Mouse (Mus musculus) stomach, embryonic 15.5 days (tissue): ENCODE results near the gene Letmd1. TPM values are rescaled to one million over a fixed set of nuclear protein-coding genes. Genes with fewer than 3 reads are reported as not detected.
"Not testable (repeated sequence)": the region's sequence is repeated elsewhere in the genome, so short reads cannot be mapped to it uniquely, and the experiment has no call there.

Experiments
- ATAC-seq: fragments of 200-750 bp; cut with Nextera tagmentation; 2 replicates; pipeline ENCODE4 v1.8.0; 2017; ENCODE audit warnings: low read depth, moderate number of reproducible peaks, moderate TSS enrichment; ENCODE audit not compliant: insufficient read depth, low FRiP score
- H3K27ac ChIP-seq: fragments of 300-500 bp; sonication (generic); 2 replicates; pipeline ENCODE4 v1.5.1; 2015; ENCODE audit warnings: mild to moderate bottlenecking, inconsistent platforms
- H3K27me3 ChIP-seq: fragments of 300-500 bp; sonication (generic); replicated peaks from 2 replicates; pipeline ENCODE4 v1.6.1; 2015; ENCODE audit warnings: inconsistent platforms
- H3K36me3 ChIP-seq: fragments of 300-500 bp; sonication (generic); 2 replicates; pipeline ENCODE4 v1.6.1; 2015; ENCODE audit warnings: inconsistent platforms
- H3K4me1 ChIP-seq: fragments of 300-500 bp; sonication (generic); 2 replicates; pipeline ENCODE4 v1.6.1; 2015; ENCODE audit warnings: inconsistent platforms
- H3K4me2 ChIP-seq: fragments of 300-500 bp; sonication (generic); 2 replicates; pipeline ENCODE4 v1.6.1; 2015; ENCODE audit warnings: mild to moderate bottlenecking, inconsistent platforms
- H3K4me3 ChIP-seq: fragments of 300-500 bp; sonication (generic); replicated peaks from 2 replicates; pipeline ENCODE4 v1.5.1; 2015; ENCODE audit warnings: inconsistent platforms
- H3K9ac ChIP-seq: fragments of 300-500 bp; sonication (generic); 2 replicates; pipeline ENCODE4 v1.6.1; 2015; ENCODE audit warnings: inconsistent platforms
- H3K9me3 ChIP-seq: fragments of 300-500 bp; sonication (generic); 2 replicates; pipeline ENCODE4 v1.6.1; 2016; ENCODE audit warnings: inconsistent platforms
- WGBS: fragments of 180-500 bp; shearing (Covaris S2); methylation state at CpG from one replicate; pipeline ENCODE4 v1.1.7; 2015; 5-methylcytosine and 5-hydroxymethylcytosine counted together
- polyA plus RNA-seq: library from polyadenylated mRNA; unstranded; fragments of >200 nt; fragmentation: Nextera tagmentation; extraction: Ambion mirVana; gene quantifications from 2 replicates; pipeline ENCODE4 v1.2.1, GENCODE M21; 2015

The Letmd1 gene
- 25.5 and 30.3 TPM in 2 replicates for polyA plus RNA-seq

DNA sequence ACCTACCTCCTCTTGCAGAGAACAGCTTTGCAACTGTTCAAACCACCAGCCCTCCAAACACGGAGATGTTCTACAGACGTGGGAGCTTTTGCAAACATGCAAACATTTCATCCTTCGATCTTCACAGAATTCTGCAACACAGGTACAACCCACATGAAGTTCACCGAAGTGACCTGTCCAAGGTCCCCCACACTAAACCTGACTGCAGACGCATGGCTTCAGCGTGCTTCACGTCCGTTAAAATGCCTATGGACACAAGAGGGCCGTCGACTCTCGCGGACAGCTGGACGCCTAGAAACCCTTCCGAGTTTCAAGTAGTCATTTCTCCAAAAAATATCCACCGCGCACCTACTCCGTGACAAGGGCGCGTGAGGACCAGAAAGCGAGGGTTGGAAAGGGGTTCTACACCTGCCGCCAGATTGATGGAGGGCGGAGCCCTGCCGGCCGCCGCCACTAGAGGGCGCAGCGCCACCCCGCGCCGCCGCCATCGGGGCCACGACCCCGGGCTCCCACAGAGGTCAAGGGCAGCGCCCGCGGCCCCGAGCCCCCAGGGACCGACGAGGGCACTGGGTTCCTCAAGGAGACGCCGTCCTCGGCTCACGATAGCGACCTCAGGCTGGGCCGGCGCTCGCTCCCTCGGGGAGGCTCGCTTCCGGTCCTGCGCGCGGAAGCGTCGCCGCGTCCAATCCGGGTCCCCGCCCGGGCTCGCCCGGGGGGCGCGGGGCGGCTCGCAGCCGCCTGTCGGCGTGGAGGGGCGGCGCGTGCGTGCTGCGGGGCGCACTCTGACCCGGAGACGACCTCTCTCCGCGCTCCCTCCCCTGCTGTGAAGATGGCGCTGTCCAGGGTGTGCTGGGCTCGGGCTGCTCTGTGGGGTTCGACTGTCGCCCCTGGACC is at the start of gene Letmd1:
Gene Letmd1, plus strand, starts transcription at position 729 of the 894 bp plus-strand sequence.
- peak within 1 kb of the TSS; percentile 76 for H3K9ac ChIP-seq
- 0 out of 2 replicates have a peak, but pooled peaks cover 8% of the 10 kb centered on the region for H3K4me1 ChIP-seq
- H3K4me2 ChIP-seq = peak within 1 kb of the TSS; percentile 77
- peak; percentile 92 for ATAC-seq
- H3K4me3 ChIP-seq = peak within 1 kb of the TSS; percentile 76
- peak within 1 kb of the TSS; percentile 84 for H3K27ac ChIP-seq
- H3K9me3 ChIP-seq = no peaks in the 10 kb centered on the region
- no peaks in the 10 kb centered on the region for H3K27me3 ChIP-seq
- H3K36me3 ChIP-seq = no peaks in the 10 kb centered on the region
- WGBS = 1% methylated on average over 83 of the region's 84 CpGs

DNA sequence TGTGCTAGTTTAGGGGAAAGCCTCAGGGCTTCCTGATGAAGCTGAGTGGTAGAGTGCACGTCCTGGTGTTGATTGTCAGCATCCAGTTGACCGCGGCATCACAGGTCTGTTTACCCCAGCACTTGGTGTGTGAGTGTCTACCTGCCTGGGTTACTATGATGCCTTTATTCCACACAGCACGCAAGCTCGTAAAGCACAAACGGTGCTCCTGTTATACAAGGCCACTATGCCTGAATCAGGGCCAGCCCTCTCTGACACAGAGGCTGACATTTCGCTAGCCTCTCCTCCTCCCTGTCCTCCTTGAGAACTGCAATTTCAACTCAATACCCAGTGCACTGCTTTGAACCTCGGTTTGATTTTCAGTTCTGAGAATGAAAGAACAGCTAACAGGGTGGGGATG is 49.5 kb upstream of the Letmd1 start:
- H3K36me3 ChIP-seq = no peaks in the 10 kb centered on the region
- no peaks in the 10 kb centered on the region for H3K9me3 ChIP-seq
- H3K27ac ChIP-seq = 0 out of 2 replicates have a peak overlapping the region, but pooled peaks have one; percentile 41
- no peak overlapping the region for H3K4me3 ChIP-seq
- WGBS = 71% methylated on average over 8 of the region's 8 CpGs
- ATAC-seq = no peak
- 0 out of 2 replicates have a peak, but pooled peaks cover under 1% of the 10 kb centered on the region for H3K27me3 ChIP-seq
- no peak overlapping the region for H3K9ac ChIP-seq
- peaks cover 29% of the 10 kb centered on the region for H3K4me1 ChIP-seq
- H3K4me2 ChIP-seq = no peak overlapping the region; the same call in 1 of the 2 replicates

DNA sequence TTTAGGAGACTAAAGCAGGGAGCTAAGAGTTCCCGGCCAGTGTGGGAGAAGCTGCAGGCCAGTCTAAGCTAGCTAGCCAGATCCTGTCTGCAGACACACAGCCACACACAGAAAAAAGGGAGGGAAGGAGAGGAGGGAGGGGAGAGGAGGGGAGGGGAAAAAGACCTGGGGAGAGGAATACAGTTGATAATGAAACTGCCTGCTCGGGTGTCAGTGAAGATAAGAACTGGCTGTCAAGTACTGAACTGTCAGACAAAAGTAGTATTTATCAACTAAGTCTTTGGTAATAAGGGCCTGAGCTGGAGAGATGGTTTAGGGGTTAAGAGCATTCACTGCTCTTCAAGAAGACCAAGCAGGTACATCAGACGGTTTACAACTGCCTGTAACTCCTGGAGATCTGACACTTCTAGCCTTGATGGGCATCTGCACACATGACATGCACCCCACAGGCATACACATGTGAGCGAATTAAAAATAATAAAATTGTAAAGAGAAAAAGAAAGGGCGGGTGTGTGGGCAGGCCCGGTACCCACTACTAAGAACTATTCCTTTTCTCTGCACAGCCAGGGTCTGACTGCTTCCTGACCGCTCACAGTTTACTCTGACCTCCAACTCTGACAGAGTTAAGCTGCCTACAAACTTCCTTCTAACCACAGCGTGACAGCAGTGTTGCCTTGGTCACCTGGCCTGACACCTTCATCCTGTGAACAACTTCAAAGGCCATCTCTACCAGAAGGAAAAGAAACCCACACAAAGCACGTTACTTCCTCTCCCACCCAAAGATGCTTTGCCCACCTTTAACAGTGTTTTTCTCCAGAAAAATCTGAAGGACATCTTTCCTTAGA is 48.7 kb upstream of the Letmd1 start:
- H3K4me1 ChIP-seq = peaks cover 32% of the 10 kb centered on the region
- H3K4me2 ChIP-seq = no peak overlapping the region

DNA sequence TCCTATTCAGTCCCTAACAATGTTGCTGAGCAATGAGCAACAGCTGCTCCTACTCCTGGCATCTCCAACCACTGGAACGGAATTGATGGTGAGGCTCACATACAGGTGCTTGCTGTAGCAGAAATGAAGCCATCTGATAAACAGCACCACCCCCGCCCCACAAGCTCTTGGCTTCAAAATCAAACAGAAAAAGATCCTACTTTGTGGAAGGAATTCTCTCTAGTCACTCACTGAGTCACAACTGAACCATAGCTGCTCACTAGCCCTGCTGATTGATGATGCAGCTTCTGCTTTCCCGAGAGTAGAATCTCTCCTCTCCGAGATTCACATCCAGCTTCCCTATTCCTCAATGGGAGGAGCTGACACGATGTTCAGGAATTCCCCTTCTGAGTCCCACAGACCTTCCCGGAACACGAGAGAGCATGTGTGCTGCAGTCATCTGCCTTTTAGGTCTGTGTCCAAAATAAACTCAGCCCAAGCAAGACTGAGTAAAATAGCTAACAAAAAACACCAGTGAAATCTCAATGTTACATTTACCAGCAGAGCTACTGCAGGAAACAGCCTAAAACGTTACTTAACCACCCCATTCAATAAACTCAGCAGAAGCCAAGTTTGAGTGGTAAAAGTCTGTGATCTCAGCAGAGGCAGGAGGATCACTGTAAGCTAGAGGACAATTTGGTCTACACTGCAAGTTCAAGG is 47.6 kb upstream of the Letmd1 start:
- WGBS = 25% methylated on average over 8 of the region's 8 CpGs

More for the DNA sequence above, 48.7 kb upstream of the Letmd1 start:
- Histone ChIP-seq H3K27me3 (0 out of 2 replicates have a peak, but pooled peaks cover 4% of the 10 kb centered on the region), H3K9me3 (no peaks in the 10 kb centered on the region), H3K27ac (0 out of 2 replicates have a peak overlapping the region, but pooled peaks have one; percentile 41), H3K36me3 (no peaks in the 10 kb centered on the region), H3K9ac (no peak overlapping the region), H3K4me3 (no peak overlapping the region)
- ATAC-seq = peak; percentile 45; the same call in 1 of the 2 replicates
- 56% methylated on average over 9 of the region's 9 CpGs for WGBS

DNA sequence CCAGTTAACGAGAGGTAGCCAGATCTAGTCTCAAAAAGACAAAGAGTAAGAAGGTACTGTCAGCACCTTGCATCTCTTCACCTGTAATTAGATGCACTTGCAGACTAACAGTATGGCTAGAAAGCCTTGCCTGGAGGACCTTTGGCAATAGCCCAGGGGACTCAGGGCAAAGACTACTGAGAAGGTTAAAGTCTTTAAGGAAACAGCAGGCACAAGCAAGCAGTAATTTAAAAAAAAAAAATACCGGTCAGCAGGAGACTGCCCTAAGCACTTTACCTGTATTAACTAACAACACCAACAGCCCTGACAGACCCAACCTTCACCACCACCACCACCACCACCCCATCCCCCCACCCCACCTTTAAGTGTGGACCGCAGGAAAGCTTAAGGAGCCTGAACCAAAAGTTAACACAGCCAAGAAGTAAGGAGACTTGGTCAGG is 47.0 kb upstream of the Letmd1 start, which contains the start of gene Gm5475:
Gene Gm5475, plus strand, starts transcription at position 390 of the 440 bp plus-strand sequence.
- H3K36me3 ChIP-seq, H3K27me3 ChIP-seq, ATAC-seq, H3K9me3 ChIP-seq: not testable (repeated sequence)
- Histone ChIP-seq H3K4me2 (peak within 1 kb of the TSS; percentile 99), H3K4me3 (peak within 1 kb of the TSS; percentile 92), H3K4me1 (peaks cover 32% of the 10 kb centered on the region), H3K9ac (peak within 1 kb of the TSS; percentile 81), H3K27ac (peak within 1 kb of the TSS; percentile 21)
- WGBS = 27% methylated on average over 3 of the region's 3 CpGs

More for the DNA sequence above, 47.6 kb upstream of the Letmd1 start:
- Histone ChIP-seq H3K27me3 (0 out of 2 replicates have a peak, but pooled peaks cover 4% of the 10 kb centered on the region), H3K4me3 (peak overlapping the region; percentile 92), H3K4me1 (peaks cover 32% of the 10 kb centered on the region), H3K9me3 (no peaks in the 10 kb centered on the region), H3K9ac (0 out of 2 replicates have a peak overlapping the region, but pooled peaks have one; percentile 81), H3K36me3 (no peaks in the 10 kb centered on the region), H3K4me2 (peak overlapping the region; percentile 99), H3K27ac (no peak overlapping the region)
- ATAC-seq = no peak

DNA sequence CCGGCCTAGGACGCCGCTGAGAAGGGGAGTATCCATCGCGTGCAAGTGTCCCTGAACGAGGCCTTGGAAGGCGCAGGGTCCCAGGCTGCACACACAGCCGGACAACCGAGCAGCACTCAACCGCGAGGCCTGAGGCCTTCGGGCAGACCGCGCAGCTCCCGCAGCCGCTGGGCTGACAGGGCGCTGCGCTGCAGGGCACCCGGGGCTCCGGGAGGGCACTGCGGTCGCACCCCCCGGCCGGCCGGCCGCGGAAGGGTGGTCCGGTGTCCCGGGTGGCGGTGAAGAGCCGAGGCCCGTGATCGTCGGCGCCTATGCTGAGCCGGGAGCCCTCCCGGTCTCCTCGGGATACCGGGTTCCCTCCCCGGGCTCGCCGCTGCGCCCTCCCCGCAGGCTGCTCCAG is 46.3 kb upstream of the Letmd1 start:
- Histone ChIP-seq H3K27me3 (0 out of 2 replicates have a peak, but pooled peaks cover 4% of the 10 kb centered on the region), H3K27ac (peak overlapping the region; percentile 21)
- under 1% methylated on average over 41 of the region's 44 CpGs for WGBS

DNA sequence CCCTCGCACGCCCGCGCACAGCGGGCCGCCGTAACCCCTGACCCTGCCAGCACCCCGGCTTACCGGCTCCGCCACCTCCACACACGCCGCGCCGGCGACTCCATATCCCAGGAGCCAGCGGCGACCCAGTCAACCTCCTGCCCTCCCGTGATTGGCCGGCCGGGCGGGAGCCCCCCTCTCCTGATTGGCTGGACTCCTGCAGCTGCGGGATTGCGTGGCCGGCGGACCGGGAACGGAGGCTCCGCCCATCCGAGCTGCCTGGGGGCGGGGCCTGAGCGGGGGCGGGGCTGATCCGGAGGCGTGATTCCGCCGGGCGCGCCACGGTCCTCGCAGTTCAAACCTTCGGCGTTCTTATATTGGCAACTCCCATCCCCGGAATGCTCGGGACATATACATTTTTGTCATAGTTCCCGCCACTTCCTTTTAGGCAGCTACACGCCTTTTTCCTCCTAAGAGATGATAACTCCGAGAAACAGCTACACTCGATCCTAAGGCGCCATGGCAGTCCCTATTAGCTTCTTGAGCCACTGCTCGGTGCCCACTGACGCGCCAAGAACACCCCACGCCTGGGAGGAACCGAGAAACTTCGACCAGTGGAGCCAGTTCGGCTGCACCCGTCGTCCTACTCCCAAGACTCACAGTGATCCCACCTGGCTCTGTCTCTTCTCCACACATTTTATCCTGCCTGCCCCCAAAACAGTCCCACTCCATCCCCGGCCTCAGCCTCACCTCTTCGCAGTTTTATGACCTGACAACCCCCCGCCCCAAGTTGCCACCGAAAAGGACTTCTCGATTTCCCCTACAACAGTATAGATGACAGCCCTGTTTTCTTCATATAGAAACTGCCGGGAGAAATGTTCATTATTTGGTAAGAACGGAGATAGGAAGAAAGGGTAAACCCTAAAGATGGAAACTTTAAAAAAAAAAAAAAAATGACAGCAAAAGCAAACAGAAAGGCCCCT is 45.6 kb upstream of the Letmd1 start:
- peaks cover 32% of the 10 kb centered on the region for H3K4me1 ChIP-seq
- H3K27ac ChIP-seq = peak overlapping the region; percentile 21; the same call in 1 of the 2 replicates
- H3K4me2 ChIP-seq = peak overlapping the region; percentile 99
- WGBS = under 1% methylated on average over 65 of the region's 65 CpGs
- H3K36me3 ChIP-seq = no peaks in the 10 kb centered on the region
- peak; percentile 95 for ATAC-seq
- H3K9ac ChIP-seq = peak overlapping the region; percentile 81
- H3K4me3 ChIP-seq = peak overlapping the region; percentile 92
- H3K27me3 ChIP-seq = 0 out of 2 replicates have a peak, but pooled peaks cover 4% of the 10 kb centered on the region
- no peaks in the 10 kb centered on the region for H3K9me3 ChIP-seq

More for the DNA sequence above, 46.3 kb upstream of the Letmd1 start:
- ATAC-seq = peak; percentile 38; the same call in 1 of the 2 replicates
- H3K4me3 ChIP-seq = peak overlapping the region; percentile 92
- H3K9me3 ChIP-seq = no peaks in the 10 kb centered on the region
- peak overlapping the region; percentile 99 for H3K4me2 ChIP-seq
- no peaks in the 10 kb centered on the region for H3K36me3 ChIP-seq
- peaks cover 32% of the 10 kb centered on the region for H3K4me1 ChIP-seq
- H3K9ac ChIP-seq = peak overlapping the region; percentile 81

DNA sequence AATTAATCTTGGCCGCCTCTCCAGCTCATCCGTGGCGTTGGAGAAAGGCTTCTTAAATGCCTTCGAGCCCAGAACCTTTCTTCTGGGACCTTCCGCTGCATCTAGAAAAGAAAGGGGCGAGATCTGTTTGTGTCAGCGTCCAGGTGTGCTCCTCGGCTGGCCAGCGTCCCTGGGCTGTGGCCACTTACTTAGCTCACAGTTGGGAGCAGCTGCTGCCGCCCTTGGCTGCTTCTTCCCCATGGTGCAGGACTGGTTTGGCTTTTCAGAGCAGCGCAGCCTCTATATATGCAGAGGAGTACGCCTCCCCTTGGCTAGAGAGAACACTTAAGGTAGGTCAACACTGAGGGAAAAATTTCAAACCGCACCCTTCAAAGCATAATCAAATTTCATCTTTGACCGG is 44.9 kb upstream of the Letmd1 start:
- Histone ChIP-seq H3K9ac (peak overlapping the region; percentile 29), H3K9me3 (no peaks in the 10 kb centered on the region), H3K36me3 (no peaks in the 10 kb centered on the region), H3K4me1 (peaks cover 32% of the 10 kb centered on the region), H3K27me3 (0 out of 2 replicates have a peak, but pooled peaks cover 4% of the 10 kb centered on the region), H3K4me2 (peak overlapping the region; percentile 99), H3K27ac (peak overlapping the region; percentile 67; the same call in 1 of the 2 replicates), H3K4me3 (peak overlapping the region; percentile 92)
- WGBS = 3% methylated on average over 14 of the region's 14 CpGs
- ATAC-seq = no peak

DNA sequence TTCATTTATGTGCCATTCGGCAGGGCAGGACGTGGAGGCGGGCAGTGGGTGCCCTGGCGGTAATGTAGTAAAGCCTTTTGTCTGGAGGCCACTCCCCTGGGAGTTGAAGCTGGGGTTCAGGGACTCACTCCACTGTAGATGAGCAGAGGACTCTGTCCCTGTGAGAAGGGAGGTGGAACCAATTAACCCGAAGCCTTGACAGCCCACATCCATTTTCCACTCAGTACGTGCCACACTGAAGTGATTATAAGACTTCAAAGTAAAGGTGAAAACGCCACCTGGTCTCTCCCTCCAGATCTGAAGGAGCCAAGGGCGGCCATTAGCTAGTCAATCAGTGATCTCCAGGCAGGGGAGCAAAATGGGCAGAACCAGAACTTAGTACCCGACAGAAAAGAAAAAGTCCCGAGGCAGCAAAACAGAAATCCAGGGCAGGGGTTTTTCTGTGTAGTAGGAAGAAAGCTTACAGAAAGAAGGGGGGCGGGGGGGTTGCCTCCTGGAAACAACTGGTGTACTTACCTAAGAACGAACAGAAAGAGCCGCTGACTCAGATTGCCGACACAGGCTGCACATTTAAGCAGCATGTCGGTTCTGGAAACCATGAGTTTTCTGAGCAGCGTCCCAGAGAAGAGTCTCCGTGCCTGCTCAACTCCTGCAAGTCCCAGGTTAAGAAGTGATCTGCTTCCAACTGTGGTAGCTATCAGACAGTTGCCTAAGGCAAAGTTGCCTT is 44.3 kb upstream of the Letmd1 start, which contains the start of gene Slc11a2:
Gene Slc11a2, minus strand, starts transcription at position 677 of the 727 bp plus-strand sequence.
- H3K4me2 ChIP-seq = peak within 1 kb of the TSS; percentile 99
- H3K4me3 ChIP-seq = peak within 1 kb of the TSS; percentile 92
- H3K36me3 ChIP-seq = no peaks in the 10 kb centered on the region
- H3K27me3 ChIP-seq = 0 out of 2 replicates have a peak, but pooled peaks cover 4% of the 10 kb centered on the region
- peak within 1 kb of the TSS; percentile 67; the same call in 1 of the 2 replicates for H3K27ac ChIP-seq
- no peak for ATAC-seq
- peak within 1 kb of the TSS; percentile 29; the same call in 1 of the 2 replicates for H3K9ac ChIP-seq
- 18% methylated on average over 17 of the region's 17 CpGs for WGBS
- no peaks in the 10 kb centered on the region for H3K9me3 ChIP-seq
- peaks cover 29% of the 10 kb centered on the region for H3K4me1 ChIP-seq
